In genomic region chr1:119087539-119087938, GRCm38 (mm10) we compare ENCODE assay signal across 8 mouse cellular contexts. TPM values are rescaled to one million over a fixed set of nuclear protein-coding genes. Genes with fewer than 3 reads are reported as not detected.
DNase-seq lines count a peak whose midpoint lies in the region; ATAC-seq and TF ChIP-seq lines count a peak whose summit lies in the region.

No protein-coding gene starts in this region.

- no peak for ATAC-seq in G1E (ENCODE audit: extremely low read depth, insufficient number of reproducible peaks, low FRiP score, poor library complexity, severe bottlenecking)
- peak; percentile 42; the same call in 1 of the 2 replicates for ATAC-seq in forebrain, embryonic 11.5 days (replicated peaks; ENCODE audit: low FRiP score)
- ATAC-seq in lung, postnatal 0 days: peak; percentile 66

- intact Hi-C loops in heart, postnatal 10 days (cut with DNase I): loop anchor here (5.0 to 10.0 kb wide), 4 partner anchors 370 to 840 kb away; partner anchors contain the start of gene Tsn

- no peak overlapping the region for H3K4me2 ChIP-seq in forebrain, embryonic 11.5 days (ENCODE audit: low read depth, low read length, severe bottlenecking)
- H3K4me2 ChIP-seq in lung, postnatal 0 days (replicated peaks; ENCODE audit: low read depth, low read length): no peak overlapping the region

- peaks cover 61% of the 10 kb centered on the region for H3K9me3 ChIP-seq in G1E (replicated peaks)
- no peaks in the 10 kb centered on the region for H3K9me3 ChIP-seq in forebrain, embryonic 11.5 days (ENCODE audit: control insufficient read depth, low read length)
- no peaks in the 10 kb centered on the region for H3K9me3 ChIP-seq in lung, postnatal 0 days (ENCODE audit: low read length)

- H3K4me3 ChIP-seq in G1E (ENCODE audit: low read depth, low read length): no peak overlapping the region
- no peak overlapping the region for H3K4me3 ChIP-seq in forebrain, embryonic 11.5 days (ENCODE audit: low read depth, low read length)
- no peak overlapping the region for H3K4me3 ChIP-seq in lung, postnatal 0 days (ENCODE audit: low read depth, low read length)

- no peak overlapping the region for H3K9ac ChIP-seq in forebrain, embryonic 11.5 days (ENCODE audit: low read length)
- H3K9ac ChIP-seq in lung, postnatal 0 days (replicated peaks; ENCODE audit: low read depth): no peak overlapping the region

- H3K4me1 ChIP-seq in G1E (ENCODE audit: insufficient read depth, low read depth, low read length): peaks cover 3% of the 10 kb centered on the region
- H3K4me1 ChIP-seq in forebrain, embryonic 11.5 days (replicated peaks; ENCODE audit: control insufficient read depth, insufficient read depth, low read length): no peaks in the 10 kb centered on the region
- H3K4me1 ChIP-seq in lung, postnatal 0 days (ENCODE audit: insufficient read depth, low read depth, low read length): no peaks in the 10 kb centered on the region

- DNase-seq in G1E (ENCODE audit: low spot score): peak; percentile 30
- peak; percentile 86 for DNase-seq in brain, embryonic 14.5 days (ENCODE audit: low read depth)
- peak; percentile 86 for DNase-seq in forebrain, embryonic 11.5 days (ENCODE audit: low spot score)
- peak; percentile 86 to 90 for DNase-seq in heart, postnatal 10 days
- DNase-seq in layer of hippocampus, adult 8-10 months (ENCODE audit: low spot score in 2 of 2): peak; percentile 54 to 85
- DNase-seq in lung, postnatal 0 days (ENCODE audit: low spot score): peak; percentile 83
- peak; percentile 78 for DNase-seq in retina, postnatal 7 days (ENCODE audit: low read depth, low spot score)
- peak; percentile 66 to 76 for DNase-seq in urinary bladder, postnatal 36 days (ENCODE audit: low spot score in 2 of 2)

- no peak overlapping the region for H3K27ac ChIP-seq in forebrain, embryonic 11.5 days (ENCODE audit: low read depth, low read length)
- no peak overlapping the region for H3K27ac ChIP-seq in lung, postnatal 0 days (ENCODE audit: low read length)

- H3K27me3 ChIP-seq in G1E (ENCODE audit: insufficient read depth, low read length): no peaks in the 10 kb centered on the region
- no peaks in the 10 kb centered on the region for H3K27me3 ChIP-seq in forebrain, embryonic 11.5 days (ENCODE audit: control insufficient read depth, insufficient read depth, low read length)
- no peaks in the 10 kb centered on the region for H3K27me3 ChIP-seq in lung, postnatal 0 days (replicated peaks; ENCODE audit: insufficient read depth, low read length)

- no peak for TF ChIP-seq EP300 in lung, postnatal 0 days (IDR thresholded peaks at IDR 0.05)

- peak; percentile 88 for TF ChIP-seq CTCF in G1E (IDR thresholded peaks at IDR 0.05; ENCODE audit: low read depth, low read length)
- TF ChIP-seq CTCF in brain, embryonic 14.5 days (IDR thresholded peaks at IDR 0.05; ENCODE audit: borderline replicate concordance, extremely low read depth, insufficient read depth, insufficient read length): peak; percentile 90
- TF ChIP-seq CTCF in lung, postnatal 0 days (IDR thresholded peaks at IDR 0.05): peak; percentile 98

- H3K36me3 ChIP-seq in G1E (replicated peaks): no peaks in the 10 kb centered on the region
- no peaks in the 10 kb centered on the region for H3K36me3 ChIP-seq in forebrain, embryonic 11.5 days (ENCODE audit: control insufficient read depth, insufficient read depth, low read length)
- H3K36me3 ChIP-seq in lung, postnatal 0 days (ENCODE audit: insufficient read depth, low read length): no peaks in the 10 kb centered on the region

- 7% methylated on average over 3 of the region's 3 CpGs for WGBS in forebrain, embryonic 11.5 days
- 6% methylated on average over 3 of the region's 3 CpGs for whole genome bisulfite sequencing in lung, postnatal 0 days

- no peak for TF ChIP-seq POLR2A in brain, embryonic 14.5 days (IDR thresholded peaks at IDR 0.05; ENCODE audit: borderline replicate concordance, extremely low read depth, insufficient read depth, insufficient read length, poor library complexity, severe bottlenecking)

RNA-seq across cellular contexts. Expression of gene Gli2, which starts 34.1 kb away (rescaled TPM):
- total RNA-seq in G1E (2014; fragmentation: Nextera tagmentation) (not detected in 2 replicates), G1E (2017) (0.06 and 0.11 TPM in 2 replicates)
- not detected in 2 replicates for polyA plus RNA-seq in G1E (2012)
- 6.4 and 8.3 TPM in 2 replicates for polyA plus RNA-seq in brain, embryonic 14.5 days (2012; rRNA removed)
- polyA plus RNA-seq in forebrain, embryonic 11.5 days (2014; fragmentation: Nextera tagmentation; extraction: Ambion mirVana): 16.0 and 16.3 TPM in 2 replicates
- 1 to 10 TPM; 3.8 to 4.2 TPM for total RNA-seq in heart, postnatal 10 days (2021)
- 1 to 10 TPM; 3.7 to 7.0 (median 5.0) TPM for total RNA-seq in layer of hippocampus, adult 8-10 months (2022)
- 1.9 and 2.7 TPM in 2 replicates for polyA plus RNA-seq in lung, postnatal 0 days (2015; fragmentation: Nextera tagmentation; extraction: Ambion mirVana)

Comparison
In these comparisons a context has a peak if more than half of its experiments do, and no peak if none do; other contexts are left out.
1. DNase-seq: peak in every context shown above with its lines; median percentile 88 in heart, postnatal 10 days; 86 in brain, embryonic 14.5 days; 86 in forebrain, embryonic 11.5 days; 83 in lung, postnatal 0 days; 78 in retina, postnatal 7 days; 71 in urinary bladder, postnatal 36 days; 70 in layer of hippocampus, adult 8-10 months; 30 in G1E.